Mouse (Mus musculus) lung, postnatal 36 days (tissue): ENCODE measurements around the gene Cd209f.
"Not testable (repeated sequence)": the region's sequence is repeated elsewhere in the genome, so short reads cannot be mapped to it uniquely, and the experiment has no call there.

Experiments used
- DNase-seq: peaks from one replicate; pipeline ENCODE4 v3.0.0; 2022; ENCODE audit warnings: mixed read lengths

Cd209f gene

GRCm38 (mm10) chr8:4105735-4106134 lies at the start of gene Cd209f:
Gene Cd209f, minus strand, starts transcription at chr8:4105835.
- DNase-seq: not testable (repeated sequence)

- no peak for DNase-seq
These were observed 49.2 kb upstream of the Cd209f start for GRCm38 (mm10) chr8:4154878-4155277.

- no peak for DNase-seq
These were observed 41.6 kb upstream of the Cd209f start for GRCm38 (mm10) chr8:4147272-4147671.

- DNase-seq: peak; percentile 36
These were observed 36.1 kb upstream of the Cd209f start for GRCm38 (mm10) chr8:4141721-4142120.

- peak; percentile 79 for DNase-seq
These were observed 34.3 kb upstream of the Cd209f start for GRCm38 (mm10) chr8:4139660-4140646.

GRCm38 (mm10) chr8:4133798-4134197 lies 28.2 kb upstream of the Cd209f start, which contains the start of gene Cd209g:
Gene Cd209g, plus strand, starts transcription at chr8:4134098.
- DNase-seq: no peak

- DNase-seq: not testable (repeated sequence)
These were observed 17.1 kb downstream of the Cd209f start for GRCm38 (mm10) chr8:4088514-4088913.

- DNase-seq: not testable (repeated sequence)
These were observed 18.4 kb downstream of the Cd209f start for GRCm38 (mm10) chr8:4087180-4087722.
